Mouse (Mus musculus) right cerebral cortex, adult 2 months (tissue): ENCODE data around the gene Atp6ap1l.

ENCODE experiments used
- DNase-seq, 2 experiments: peaks; one replicate each; pipeline ENCODE4 v3.0.0; 2021 to 2022; ENCODE audit warnings: low spot score in 2 of 2

The Atp6ap1l gene

DNA sequence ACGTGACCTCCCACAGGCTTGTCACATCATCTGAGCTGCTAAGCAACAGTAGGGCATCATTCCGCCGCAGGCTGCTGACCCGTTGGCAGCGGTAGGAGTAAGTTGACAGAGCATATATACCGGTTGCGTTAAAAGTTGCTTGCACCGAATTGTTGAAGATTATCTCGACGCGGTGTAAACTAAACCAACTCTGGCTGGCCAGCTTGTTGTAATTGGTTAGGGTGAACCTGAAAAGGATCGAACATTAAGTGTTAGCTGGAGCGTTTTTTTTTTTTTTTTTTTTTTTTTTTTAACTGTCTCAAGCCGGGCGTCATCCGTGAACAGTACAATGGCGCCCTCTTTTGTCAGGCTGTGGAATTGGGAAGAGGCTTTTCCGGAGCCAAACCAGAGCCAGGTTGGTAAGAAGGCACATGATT lies 18.6 kb downstream of the Atp6ap1l start:
- peak; percentile 86 to 87 for DNase-seq

DNA sequence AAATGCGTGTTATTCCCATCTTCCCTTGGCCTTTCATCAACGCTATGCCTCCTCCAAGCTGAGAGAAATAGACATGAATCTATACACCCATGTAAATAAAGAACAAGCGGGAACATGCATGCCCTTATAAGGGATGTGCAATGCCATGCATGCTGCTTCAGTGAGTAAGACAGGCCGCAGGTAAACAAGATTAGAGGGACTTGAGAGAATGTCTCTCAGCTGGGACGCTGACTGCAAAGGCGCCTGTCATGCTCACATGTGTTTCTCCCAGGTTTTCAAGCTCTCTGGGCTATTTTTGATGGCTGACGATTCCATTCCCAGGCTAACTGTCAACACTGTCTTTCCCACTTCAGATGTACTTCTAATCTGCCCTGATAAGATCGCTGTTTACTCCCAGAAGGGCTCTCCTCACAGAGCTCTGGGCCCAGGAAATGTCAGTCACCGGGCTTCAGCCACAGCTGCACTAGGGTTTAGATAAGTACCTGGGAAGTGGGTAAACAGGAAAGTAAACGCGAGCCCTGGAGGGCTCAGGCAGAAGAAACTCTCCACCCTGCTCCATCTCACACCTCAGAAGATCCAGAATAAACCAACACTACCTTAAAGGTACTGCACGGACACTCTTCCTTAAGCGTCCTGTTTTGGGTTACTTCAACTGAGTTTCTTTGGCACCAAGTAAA lies 19.2 kb downstream of the Atp6ap1l start:
- no peak for DNase-seq

DNA sequence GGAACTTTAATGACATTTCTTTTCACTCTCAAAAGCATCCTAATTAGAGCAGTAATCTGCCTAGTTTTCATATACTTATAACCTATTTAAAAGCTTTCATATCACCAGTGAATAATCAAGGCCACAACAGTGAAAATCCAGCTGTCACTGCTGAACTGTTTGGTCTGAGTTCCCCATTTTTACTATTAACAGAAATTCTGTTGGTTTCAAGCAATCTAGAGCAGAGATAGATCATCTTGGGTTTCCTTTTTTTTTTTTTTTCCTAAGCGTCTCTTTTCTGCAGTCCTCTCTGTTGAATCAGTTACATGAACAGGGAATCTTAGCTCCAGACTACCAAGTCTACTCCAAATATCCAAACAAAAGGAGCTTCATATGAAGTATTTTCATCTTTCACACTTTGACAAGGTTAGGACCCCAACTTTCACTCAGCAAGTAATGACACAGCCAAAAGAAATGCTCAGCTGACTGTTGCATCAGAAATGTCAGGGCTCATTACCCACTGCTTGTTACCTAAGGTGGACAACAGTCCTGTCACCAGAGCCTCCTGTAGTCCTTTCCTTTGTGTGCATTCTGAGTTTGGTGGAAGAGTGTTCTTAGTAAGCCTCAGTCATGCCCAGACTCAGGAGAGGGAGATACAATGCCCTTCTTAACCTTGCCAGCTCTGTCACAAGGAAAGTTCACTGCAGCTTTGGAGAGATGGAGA lies 23.3 kb downstream of the Atp6ap1l start:
- no peak for DNase-seq

DNA sequence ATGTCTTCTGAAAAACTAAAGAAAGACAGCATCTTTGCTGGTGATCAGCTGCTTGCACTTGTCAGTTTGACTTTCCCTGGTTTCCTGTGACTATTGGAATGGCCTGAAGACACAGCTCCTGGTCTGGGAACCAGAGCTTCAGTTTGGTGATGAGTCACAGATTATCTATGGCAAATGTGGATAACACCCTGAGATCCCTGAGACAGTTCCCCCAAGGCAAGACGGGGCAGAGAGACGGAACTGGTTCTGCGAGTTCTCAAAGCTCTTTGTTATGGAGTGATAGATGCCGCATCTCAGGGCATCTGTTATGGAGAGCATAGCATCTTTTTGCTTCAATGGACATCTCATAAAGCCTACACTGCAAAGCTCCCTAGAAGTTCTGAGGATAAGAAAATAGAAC lies 33.6 kb downstream of the Atp6ap1l start:
- no peak for DNase-seq

DNA sequence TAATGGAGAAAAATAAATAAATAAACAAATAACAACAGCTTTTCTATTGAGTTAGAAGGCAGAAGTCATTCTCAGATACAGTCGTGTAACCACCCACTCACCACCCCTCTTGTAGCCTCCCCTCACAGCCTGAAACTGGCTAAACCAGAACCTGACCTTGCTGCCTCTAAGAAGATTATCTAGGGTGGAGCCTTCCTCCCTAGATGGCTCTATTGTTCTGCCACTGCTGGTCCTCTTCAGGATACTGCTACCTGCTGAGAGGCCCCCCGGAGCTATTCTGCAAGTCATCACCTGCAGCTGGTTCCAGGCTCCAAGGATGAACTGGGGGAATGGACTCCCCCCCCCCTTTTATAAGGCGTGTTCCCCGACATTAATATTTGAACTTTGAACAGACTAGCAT lies 36.0 kb downstream of the Atp6ap1l start:
- no peak for DNase-seq

DNA sequence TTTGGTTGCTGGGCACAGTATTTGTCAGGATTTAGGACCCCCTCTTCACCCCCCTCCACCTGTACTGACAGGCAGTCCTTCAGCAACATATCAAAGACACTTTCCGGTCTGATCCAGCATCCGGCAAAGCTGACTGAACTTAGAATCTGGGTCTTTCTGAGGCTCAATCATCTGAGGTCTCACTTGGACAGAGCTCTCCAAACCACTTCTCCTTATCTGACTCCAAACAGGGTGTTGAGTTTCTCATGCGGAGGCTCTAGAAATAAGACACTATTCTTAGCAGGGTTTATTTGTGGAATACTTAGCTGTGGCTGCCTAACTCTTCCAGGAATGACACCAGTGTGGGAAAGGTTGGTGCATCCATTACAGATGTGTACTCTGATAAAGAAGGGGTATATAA lies 43.0 kb downstream of the Atp6ap1l start:
- no peak for DNase-seq

DNA sequence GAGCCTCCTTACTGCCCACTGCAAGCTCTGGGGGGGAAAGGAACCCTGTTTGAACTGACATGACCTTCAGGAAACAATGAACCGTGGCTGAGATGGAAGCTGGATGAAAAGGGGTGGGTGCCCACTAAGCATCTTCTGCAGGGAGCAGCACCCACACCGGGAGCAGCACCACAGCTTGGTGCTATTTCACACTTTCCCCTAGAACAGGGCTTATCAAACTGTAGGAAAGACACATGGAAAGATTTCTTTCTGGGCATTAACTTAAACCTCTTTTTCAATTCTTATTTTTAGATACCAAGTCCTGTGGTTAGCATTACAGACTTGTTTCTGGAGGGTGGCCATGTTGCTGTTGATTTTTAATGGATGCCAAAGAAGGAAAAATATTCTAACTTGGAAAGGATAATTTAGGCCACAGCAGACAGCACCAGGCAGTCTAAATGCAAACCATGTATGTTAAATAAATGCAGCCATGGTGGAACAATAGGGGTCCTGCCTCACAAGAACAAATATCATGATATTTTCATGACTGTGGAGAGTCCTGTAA lies 44.2 kb downstream of the Atp6ap1l start:
- DNase-seq: no peak

DNA sequence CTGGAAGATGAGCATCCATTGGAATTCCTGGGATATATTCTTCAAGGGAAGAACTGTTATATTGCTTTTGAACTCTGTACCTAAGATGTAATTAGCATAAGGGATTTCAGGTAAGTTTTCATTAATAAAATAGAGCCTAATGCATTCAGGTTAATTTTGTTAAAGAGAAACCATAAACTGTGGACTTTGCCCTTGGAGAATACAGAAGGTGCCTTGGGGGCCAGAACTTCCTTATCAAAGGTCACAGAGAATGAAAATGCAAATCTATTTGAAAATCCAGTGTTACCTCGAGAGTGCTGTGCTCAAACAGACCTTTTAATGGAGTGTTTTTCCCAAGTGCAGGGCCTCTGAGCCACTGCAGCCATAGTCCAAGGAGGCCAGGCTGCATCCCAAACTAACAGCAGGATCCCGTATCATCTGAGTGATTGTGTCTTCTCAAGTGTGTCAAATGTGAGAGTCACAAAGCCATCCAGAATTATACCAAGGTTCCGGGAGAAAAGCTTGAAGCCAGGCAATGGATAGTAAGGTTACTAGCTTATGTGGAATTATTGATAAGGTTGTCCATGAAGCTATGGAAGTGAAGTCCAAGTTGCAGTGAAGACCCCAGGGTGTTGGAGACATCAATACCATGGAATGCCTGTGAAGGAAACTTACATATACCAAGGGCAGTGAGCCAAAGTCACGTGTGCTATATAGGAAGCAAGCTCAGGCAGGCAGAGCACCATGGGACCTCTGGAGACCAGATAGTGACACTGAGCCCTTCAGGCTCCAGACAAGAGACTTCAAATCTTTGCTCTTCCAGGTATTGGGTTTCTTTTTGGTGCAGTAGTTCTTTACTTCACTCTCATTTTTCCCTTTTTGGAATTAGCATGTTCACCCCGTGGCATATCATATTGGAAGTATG lies 52.2 kb downstream of the Atp6ap1l start:
- no peak for DNase-seq

DNA sequence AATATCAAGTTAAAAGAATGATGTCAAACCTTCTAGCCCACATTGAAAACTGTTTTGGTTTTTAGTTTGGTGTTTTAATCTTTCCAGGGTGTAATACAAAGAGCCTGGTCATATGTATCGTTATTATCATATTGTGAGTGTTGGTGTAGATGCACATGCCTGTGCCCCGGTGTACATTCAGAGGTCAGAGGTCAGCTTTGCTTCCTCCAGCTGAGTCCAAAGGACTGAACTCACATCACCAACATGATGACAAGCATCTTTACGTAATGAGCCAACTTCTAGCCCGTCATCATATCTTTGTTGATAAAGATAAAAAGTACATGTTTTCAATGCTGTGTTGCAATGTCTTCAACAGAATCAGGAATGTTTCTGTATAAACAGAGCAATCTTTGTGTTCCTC lies 53.4 kb downstream of the Atp6ap1l start:
- DNase-seq: no peak

DNA sequence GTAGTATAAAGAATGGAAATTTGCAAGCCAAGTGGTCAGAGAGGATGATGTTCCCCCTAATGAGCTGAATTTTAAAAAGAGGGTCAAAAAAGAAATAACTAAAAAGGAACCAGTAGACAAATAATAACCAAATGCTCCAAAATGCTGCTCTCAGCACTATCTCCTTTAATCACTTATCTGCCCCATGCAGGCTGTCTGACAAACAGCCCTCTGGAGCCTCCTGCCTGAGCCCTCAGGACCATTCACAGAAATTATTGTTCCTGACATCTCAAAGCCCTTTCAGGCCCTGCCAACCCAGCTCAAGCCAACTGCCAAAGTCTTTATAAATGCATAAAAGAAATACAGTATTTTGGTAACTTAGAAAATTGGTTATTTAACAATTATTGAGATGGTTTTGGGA lies 61.0 kb downstream of the Atp6ap1l start:
- no peak for DNase-seq

DNA sequence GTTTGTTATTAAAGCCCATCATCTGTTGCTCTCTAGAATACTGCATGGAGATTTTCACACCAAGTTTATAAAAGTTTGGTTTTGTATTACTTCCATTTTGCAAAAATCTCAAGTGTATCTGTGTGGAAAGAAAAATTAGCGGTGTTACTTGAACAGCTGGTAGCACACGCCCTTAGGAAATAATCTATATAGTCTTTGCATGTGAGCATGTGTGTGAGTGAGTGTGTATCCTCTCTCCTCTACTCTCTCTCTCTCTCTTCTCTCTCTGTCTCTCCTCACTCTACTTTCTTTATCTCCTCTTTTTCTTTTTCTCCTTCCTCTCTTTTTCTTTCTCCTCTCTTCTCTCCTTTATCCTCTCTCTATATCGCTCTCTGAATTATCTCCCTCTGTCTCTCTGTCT lies 61.7 kb downstream of the Atp6ap1l start:
- no peak for DNase-seq

DNA sequence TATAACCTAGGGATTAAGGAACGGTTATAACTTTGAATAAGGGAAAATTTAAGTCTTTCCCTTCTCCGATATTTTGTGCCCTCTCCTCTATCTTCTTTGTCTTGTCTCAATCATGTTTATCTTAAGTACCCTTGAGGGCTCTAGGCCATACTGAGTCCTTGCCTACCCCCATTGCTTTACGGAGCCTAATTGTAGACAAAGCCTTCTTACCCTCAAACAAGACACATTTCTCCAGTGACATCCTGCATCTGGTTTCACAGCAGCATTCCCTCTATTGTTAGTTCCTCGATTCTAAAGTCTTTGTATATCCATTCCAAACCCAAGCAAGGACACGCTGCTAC lies 64.0 kb downstream of the Atp6ap1l start:
- no peak for DNase-seq

DNA sequence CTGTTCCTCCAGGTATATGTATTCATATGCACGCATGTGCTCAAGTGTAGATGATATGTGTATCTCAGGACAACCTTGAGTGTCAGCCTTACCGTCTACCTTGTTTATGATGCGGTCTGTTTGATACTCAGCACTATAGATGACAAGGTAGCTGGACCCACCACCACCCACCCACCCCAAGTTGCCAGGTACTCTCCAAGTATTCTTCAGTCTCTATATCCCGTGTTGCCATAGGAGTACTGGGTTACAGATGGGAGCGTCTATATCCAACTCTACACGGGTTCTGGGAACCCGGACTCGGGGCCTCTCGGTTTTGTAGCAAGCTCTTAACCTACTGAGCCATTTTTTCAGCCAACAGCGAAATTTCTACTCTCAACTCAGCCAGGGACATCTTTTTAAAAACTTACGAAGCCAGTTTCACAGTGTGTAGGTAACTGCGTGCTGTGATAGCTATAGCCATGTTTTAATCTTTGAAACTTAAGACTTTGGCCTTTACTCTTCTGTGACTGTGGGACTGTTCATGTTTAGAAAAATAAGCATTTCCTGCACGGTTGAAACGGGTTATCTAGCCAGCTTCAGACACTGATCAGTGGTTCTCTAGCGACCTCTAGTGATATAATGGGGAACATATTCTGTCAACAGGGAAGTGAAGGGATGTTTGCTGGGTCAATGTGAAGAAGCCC lies 64.5 kb downstream of the Atp6ap1l start:
- DNase-seq: peak; percentile 5 to 47

DNA sequence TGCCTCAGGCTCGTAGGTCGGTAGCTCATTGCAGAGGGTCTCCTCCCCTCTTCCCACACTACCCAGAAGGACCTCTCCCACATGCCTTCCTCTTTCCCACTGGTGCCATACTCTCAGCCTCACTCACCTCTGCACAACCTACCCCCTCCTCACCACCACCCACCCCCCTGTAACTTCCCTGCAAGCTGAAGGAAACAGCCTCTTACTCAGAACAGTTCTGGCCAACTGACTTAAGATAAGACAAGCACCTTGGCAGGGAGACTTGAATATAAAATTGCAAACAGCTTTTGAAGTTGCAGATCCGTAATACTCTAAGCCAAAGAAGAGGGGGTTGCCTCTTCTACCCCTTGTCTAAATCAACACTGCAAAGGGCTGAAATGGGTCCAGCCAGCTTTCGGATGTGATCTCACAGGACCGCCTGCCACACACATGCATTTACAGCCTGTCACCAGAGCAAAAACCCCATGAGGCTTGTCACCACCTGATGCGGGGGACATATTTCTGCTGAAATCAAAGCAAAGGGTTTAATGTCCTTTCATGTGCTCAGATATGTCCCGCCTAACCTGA lies 71.4 kb downstream of the Atp6ap1l start:
- DNase-seq: no peak
